Mouse (Mus musculus) olfactory bulb, adult 2 months (tissue): Measurements from ENCODE around the gene Myh4. TPM values are rescaled to one million over a fixed set of nuclear protein-coding genes. Genes with fewer than 3 reads are reported as not detected.

Source experiments
- H3K27ac ChIP-seq: fragments of 200-500 bp; 2 replicates; pipeline ENCODE4 v1.5.1; 2012; ENCODE audit warnings: low read depth, low read length; ENCODE audit not compliant: insufficient read depth
- H3K4me1 ChIP-seq: fragments of 200-500 bp; 2 replicates; pipeline ENCODE4 v1.6.1; 2012; ENCODE audit warnings: low read length; ENCODE audit not compliant: control insufficient read depth, insufficient read depth
- H3K4me3 ChIP-seq: fragments of 200-500 bp; 2 replicates; pipeline ENCODE4 v1.5.1; 2012; ENCODE audit warnings: mild to moderate bottlenecking, low read depth, low read length, moderate library complexity; ENCODE audit not compliant: insufficient read depth
- CTCF ChIP-seq: fragments of 200-500 bp; IDR thresholded peaks from 2 replicates; pipeline ENCODE4 v1.5.1; 2012; ENCODE audit warnings: low read depth, mild to moderate bottlenecking, low read length, moderate library complexity; ENCODE audit not compliant: insufficient read depth
- POLR2A ChIP-seq: fragments of 200-500 bp; IDR thresholded peaks from 2 replicates; pipeline ENCODE4 v1.6.1; 2012; ENCODE audit warnings: mild to moderate bottlenecking, low read depth, low read length, moderate library complexity; ENCODE audit not compliant: insufficient read depth
- WGBS: fragments of 180-500 bp; shearing (Covaris S2); methylation state at CpG from one replicate; pipeline ENCODE4 v1.1.7; 2018; 5-methylcytosine and 5-hydroxymethylcytosine counted together
- polyA plus RNA-seq: library from polyadenylated mRNA; stranded (reverse); fragments of >200 nt; gene quantifications from 2 replicates; pipeline ENCODE4 v1.2.4, GENCODE M21; 2012; ENCODE audit warnings: low replicate concordance; ENCODE audit not compliant: missing spikeins, insufficient read depth, insufficient read length

The Myh4 gene
- polyA plus RNA-seq, 1 experiment = not detected

- no peaks in the 10 kb centered on the region for H3K4me1 ChIP-seq
- TF ChIP-seq CTCF = no peak
- no peak for TF ChIP-seq POLR2A
- no peak overlapping the region for H3K27ac ChIP-seq
- WGBS = 52% methylated on average over 3 of the region's 3 CpGs
- H3K4me3 ChIP-seq = no peak overlapping the region
These were observed 9.1 kb upstream of the Myh4 start for GRCm38 (mm10) chr11:67228731-67229130.

- Histone ChIP-seq H3K4me1 (no peaks in the 10 kb centered on the region), H3K27ac (no peak overlapping the region), H3K4me3 (no peak overlapping the region)
- no peak for TF ChIP-seq POLR2A
- no peak for TF ChIP-seq CTCF
- WGBS = 67% methylated on average over 5 of the region's 5 CpGs
These were observed 8.7 kb upstream of the Myh4 start for GRCm38 (mm10) chr11:67229166-67229565.

- no peak for TF ChIP-seq CTCF
- TF ChIP-seq POLR2A = no peak
- no peaks in the 10 kb centered on the region for H3K4me1 ChIP-seq
- no peak overlapping the region for H3K4me3 ChIP-seq
- WGBS = 73% methylated on average over 2 of the region's 2 CpGs
- no peak overlapping the region for H3K27ac ChIP-seq
These were observed 7.9 kb upstream of the Myh4 start for GRCm38 (mm10) chr11:67229946-67230345.

GRCm38 (mm10) chr11:67235639-67236358 is 2.0 kb upstream of the Myh4 start:
- Histone ChIP-seq H3K4me3 (no peak overlapping the region), H3K27ac (no peak overlapping the region), H3K4me1 (no peaks in the 10 kb centered on the region)
- 76% methylated on average over 5 of the region's 5 CpGs for WGBS
- TF ChIP-seq CTCF (no peak), POLR2A (no peak)

- H3K27ac ChIP-seq = no peak overlapping the region
- WGBS = 89% methylated on average over 9 of the region's 9 CpGs
- no peaks in the 10 kb centered on the region for H3K4me1 ChIP-seq
- no peak overlapping the region for H3K4me3 ChIP-seq
- no peak for TF ChIP-seq CTCF
- no peak for TF ChIP-seq POLR2A
These were observed 1.0 kb upstream of the Myh4 start for GRCm38 (mm10) chr11:67236799-67237198.

- Histone ChIP-seq H3K4me3 (no peak overlapping the region), H3K27ac (no peak overlapping the region), H3K4me1 (no peaks in the 10 kb centered on the region)
- 83% methylated on average over 6 of the region's 6 CpGs for WGBS
- TF ChIP-seq POLR2A = no peak
- TF ChIP-seq CTCF = no peak
These were observed 3.2 kb downstream of the Myh4 start for GRCm38 (mm10) chr11:67241051-67241450.

GRCm38 (mm10) chr11:67253691-67254090 is 15.9 kb downstream of the Myh4 start:
- H3K27ac ChIP-seq = no peak overlapping the region
- H3K4me3 ChIP-seq = no peak overlapping the region
- TF ChIP-seq CTCF = no peak
- H3K4me1 ChIP-seq = no peaks in the 10 kb centered on the region
- WGBS = 93% methylated on average over 4 of the region's 4 CpGs

- no peaks in the 10 kb centered on the region for H3K4me1 ChIP-seq
- no peak overlapping the region for H3K27ac ChIP-seq
- no peak for TF ChIP-seq POLR2A
- no peak for TF ChIP-seq CTCF
- H3K4me3 ChIP-seq = no peak overlapping the region
- WGBS = 92% methylated on average over 7 of the region's 7 CpGs
These were observed 19.2 kb downstream of the Myh4 start for GRCm38 (mm10) chr11:67257048-67257447.

GRCm38 (mm10) chr11:67260956-67261355 is 23.1 kb downstream of the Myh4 start:
- Histone ChIP-seq H3K27ac (no peak overlapping the region), H3K4me3 (no peak overlapping the region), H3K4me1 (no peaks in the 10 kb centered on the region)
- WGBS = 86% methylated on average over 6 of the region's 6 CpGs
- TF ChIP-seq CTCF (no peak), POLR2A (no peak)
